Mouse (Mus musculus): ENCODE results near the gene Ascc1. TPM values are rescaled to one million over a fixed set of nuclear protein-coding genes. Genes with fewer than 3 reads are reported as not detected.

The Ascc1 gene
- polyA plus RNA-seq, 1 experiment from 2014 or later, result 48.7 TPM

GRCm38 (mm10) chr10:60092311-60092710 is 89.7 kb downstream of the Ascc1 start:
- no peak overlapping the region for H3K9ac ChIP-seq

GRCm38 (mm10) chr10:60093751-60094150 is 91.1 kb downstream of the Ascc1 start:
- no peak for ATAC-seq (replicated peaks)
- Histone ChIP-seq H3K36me3 (replicated peaks) (no peaks in the 10 kb centered on the region), H3K9me3 (no peaks in the 10 kb centered on the region), H3K27me3 (replicated peaks) (no peaks in the 10 kb centered on the region), H3K9ac (no peak overlapping the region), H3K4me1 (no peaks in the 10 kb centered on the region), H3K27ac (no peak overlapping the region), H3K4me2 (no peak overlapping the region), H3K4me3 (no peak overlapping the region)
- 72% methylated on average over 2 of the region's 2 CpGs for WGBS

More at GRCm38 (mm10) chr10:60092311-60092710, 89.7 kb downstream of the Ascc1 start:
- 77% methylated on average over 2 of the region's 2 CpGs for WGBS
- no peak for ATAC-seq (replicated peaks)
- Histone ChIP-seq H3K4me3 (no peak overlapping the region), H3K27ac (no peak overlapping the region), H3K9me3 (no peaks in the 10 kb centered on the region), H3K36me3 (replicated peaks) (no peaks in the 10 kb centered on the region), H3K4me2 (no peak overlapping the region), H3K4me1 (no peaks in the 10 kb centered on the region), H3K27me3 (replicated peaks) (no peaks in the 10 kb centered on the region)

- H3K9me3 ChIP-seq, result no peaks in the 10 kb centered on the region
- H3K27me3 ChIP-seq (replicated peaks), result no peaks in the 10 kb centered on the region
- H3K9ac ChIP-seq, result no peak overlapping the region
- no peaks in the 10 kb centered on the region for H3K4me1 ChIP-seq
- no peak overlapping the region for H3K27ac ChIP-seq
- no peak overlapping the region for H3K4me3 ChIP-seq
- no peak overlapping the region for H3K4me2 ChIP-seq
- no peak for ATAC-seq (replicated peaks)
- 93% methylated on average over 2 of the region's 2 CpGs for WGBS
- no peaks in the 10 kb centered on the region for H3K36me3 ChIP-seq (replicated peaks)
Measured at GRCm38 (mm10) chr10:60095558-60095957, 93.0 kb downstream of the Ascc1 start.

GRCm38 (mm10) chr10:60096302-60096701 is 93.7 kb downstream of the Ascc1 start:
- Histone ChIP-seq H3K9ac (no peak overlapping the region), H3K27ac (no peak overlapping the region), H3K36me3 (replicated peaks) (no peaks in the 10 kb centered on the region), H3K9me3 (no peaks in the 10 kb centered on the region), H3K4me2 (no peak overlapping the region), H3K4me3 (no peak overlapping the region), H3K4me1 (no peaks in the 10 kb centered on the region), H3K27me3 (replicated peaks) (no peaks in the 10 kb centered on the region)
- WGBS, result 23% methylated on average over 1 of the region's 1 CpGs
- ATAC-seq (replicated peaks), result no peak

- no peaks in the 10 kb centered on the region for H3K27me3 ChIP-seq (replicated peaks)
- no peak overlapping the region for H3K4me2 ChIP-seq
- 93% methylated on average over 9 of the region's 9 CpGs for WGBS
- no peak overlapping the region for H3K27ac ChIP-seq
- H3K4me3 ChIP-seq, result no peak overlapping the region
- no peak overlapping the region for H3K9ac ChIP-seq
- H3K36me3 ChIP-seq (replicated peaks), result no peaks in the 10 kb centered on the region
- ATAC-seq (replicated peaks), result no peak
- H3K9me3 ChIP-seq, result no peaks in the 10 kb centered on the region
- no peaks in the 10 kb centered on the region for H3K4me1 ChIP-seq
Measured at GRCm38 (mm10) chr10:60097146-60097545, 94.5 kb downstream of the Ascc1 start.

- H3K4me3 ChIP-seq, result no peak overlapping the region
- no peaks in the 10 kb centered on the region for H3K27me3 ChIP-seq (replicated peaks)
- 89% methylated on average over 5 of the region's 5 CpGs for WGBS
- H3K4me2 ChIP-seq, result no peak overlapping the region
- H3K27ac ChIP-seq, result no peak overlapping the region
- ATAC-seq (replicated peaks), result no peak
- H3K36me3 ChIP-seq (replicated peaks), result no peaks in the 10 kb centered on the region
- H3K9ac ChIP-seq, result no peak overlapping the region
- no peaks in the 10 kb centered on the region for H3K4me1 ChIP-seq
- H3K9me3 ChIP-seq, result no peaks in the 10 kb centered on the region
Measured at GRCm38 (mm10) chr10:60097774-60098173, 95.2 kb downstream of the Ascc1 start.

GRCm38 (mm10) chr10:60105391-60106145 is 103.0 kb downstream of the Ascc1 start:
- WGBS, result 11% methylated on average over 20 of the region's 20 CpGs
- Histone ChIP-seq H3K4me3 (peak overlapping the region; percentile 91), H3K9me3 (no peaks in the 10 kb centered on the region), H3K4me1 (peaks cover 40% of the 10 kb centered on the region), H3K4me2 (peak overlapping the region; percentile 67), H3K27ac (peak overlapping the region; percentile 96), H3K36me3 (replicated peaks) (no peaks in the 10 kb centered on the region), H3K27me3 (replicated peaks) (no peaks in the 10 kb centered on the region), H3K9ac (peak overlapping the region; percentile 96)
- ATAC-seq (replicated peaks), result peak; percentile 29

- WGBS, result 0% methylated on average over 22 of the region's 22 CpGs
Measured at GRCm38 (mm10) chr10:60106146-60106530, 103.5 kb downstream of the Ascc1 start, which contains the start of gene Spock2. Gene Spock2 (plus strand): TSS chr10:60106219.

GRCm38 (mm10) chr10:60106531-60107186 is 104.1 kb downstream of the Ascc1 start:
- ATAC-seq (replicated peaks), result peak; percentile 73
- Histone ChIP-seq H3K9me3 (no peaks in the 10 kb centered on the region), H3K27me3 (replicated peaks) (no peaks in the 10 kb centered on the region), H3K4me3 (peak overlapping the region; percentile 91), H3K36me3 (replicated peaks) (no peaks in the 10 kb centered on the region), H3K9ac (peak overlapping the region; percentile 96), H3K4me1 (peaks cover 42% of the 10 kb centered on the region), H3K27ac (peak overlapping the region; percentile 96), H3K4me2 (peak overlapping the region; percentile 67)
- WGBS, result under 1% methylated on average over 56 of the region's 57 CpGs

More at GRCm38 (mm10) chr10:60106146-60106530, 103.5 kb downstream of the Ascc1 start, which contains the start of gene Spock2:
- no peaks in the 10 kb centered on the region for H3K36me3 ChIP-seq (replicated peaks)
- H3K9me3 ChIP-seq, result no peaks in the 10 kb centered on the region
- H3K4me2 ChIP-seq, result peak within 1 kb of the TSS; percentile 67
- H3K27me3 ChIP-seq (replicated peaks), result no peaks in the 10 kb centered on the region
- peak within 1 kb of the TSS; percentile 96 for H3K9ac ChIP-seq
- peak; percentile 81 for ATAC-seq (replicated peaks)
- H3K4me3 ChIP-seq, result peak within 1 kb of the TSS; percentile 91
- peaks cover 42% of the 10 kb centered on the region for H3K4me1 ChIP-seq
- H3K27ac ChIP-seq, result peak within 1 kb of the TSS; percentile 96

- Histone ChIP-seq H3K9ac (peak overlapping the region; percentile 96), H3K36me3 (replicated peaks) (no peaks in the 10 kb centered on the region), H3K4me3 (peak overlapping the region; percentile 91), H3K27me3 (replicated peaks) (no peaks in the 10 kb centered on the region), H3K4me2 (peak overlapping the region; percentile 67), H3K4me1 (peaks cover 42% of the 10 kb centered on the region), H3K9me3 (no peaks in the 10 kb centered on the region), H3K27ac (peak overlapping the region; percentile 96)
- no peak for ATAC-seq (replicated peaks)
- 1% methylated on average over 26 of the region's 28 CpGs for WGBS
Measured at GRCm38 (mm10) chr10:60107448-60107847, 104.8 kb downstream of the Ascc1 start.

GRCm38 (mm10) chr10:60108321-60109111 is 105.9 kb downstream of the Ascc1 start:
- H3K4me2 ChIP-seq, result peak overlapping the region; percentile 67
- 34% methylated on average over 16 of the region's 17 CpGs for WGBS
- ATAC-seq (replicated peaks), result no peak
- peak overlapping the region; percentile 91 for H3K4me3 ChIP-seq
- no peaks in the 10 kb centered on the region for H3K36me3 ChIP-seq (replicated peaks)
- peak overlapping the region; percentile 66 for H3K27ac ChIP-seq
- peak overlapping the region; percentile 96 for H3K9ac ChIP-seq
- no peaks in the 10 kb centered on the region for H3K27me3 ChIP-seq (replicated peaks)
- H3K9me3 ChIP-seq, result no peaks in the 10 kb centered on the region
- peaks cover 42% of the 10 kb centered on the region for H3K4me1 ChIP-seq

- Histone ChIP-seq H3K9ac (peak overlapping the region; percentile 22; the same call in 1 of the 2 replicates), H3K4me3 (peak overlapping the region; percentile 13), H3K9me3 (no peaks in the 10 kb centered on the region), H3K4me2 (peak overlapping the region; percentile 67), H3K27me3 (replicated peaks) (no peaks in the 10 kb centered on the region), H3K36me3 (replicated peaks) (no peaks in the 10 kb centered on the region), H3K4me1 (peaks cover 42% of the 10 kb centered on the region), H3K27ac (peak overlapping the region; percentile 67)
- no peak for ATAC-seq (replicated peaks)
- 64% methylated on average over 8 of the region's 8 CpGs for WGBS
Measured at GRCm38 (mm10) chr10:60109336-60109735, 106.7 kb downstream of the Ascc1 start.
